In the genomic region with DNA sequence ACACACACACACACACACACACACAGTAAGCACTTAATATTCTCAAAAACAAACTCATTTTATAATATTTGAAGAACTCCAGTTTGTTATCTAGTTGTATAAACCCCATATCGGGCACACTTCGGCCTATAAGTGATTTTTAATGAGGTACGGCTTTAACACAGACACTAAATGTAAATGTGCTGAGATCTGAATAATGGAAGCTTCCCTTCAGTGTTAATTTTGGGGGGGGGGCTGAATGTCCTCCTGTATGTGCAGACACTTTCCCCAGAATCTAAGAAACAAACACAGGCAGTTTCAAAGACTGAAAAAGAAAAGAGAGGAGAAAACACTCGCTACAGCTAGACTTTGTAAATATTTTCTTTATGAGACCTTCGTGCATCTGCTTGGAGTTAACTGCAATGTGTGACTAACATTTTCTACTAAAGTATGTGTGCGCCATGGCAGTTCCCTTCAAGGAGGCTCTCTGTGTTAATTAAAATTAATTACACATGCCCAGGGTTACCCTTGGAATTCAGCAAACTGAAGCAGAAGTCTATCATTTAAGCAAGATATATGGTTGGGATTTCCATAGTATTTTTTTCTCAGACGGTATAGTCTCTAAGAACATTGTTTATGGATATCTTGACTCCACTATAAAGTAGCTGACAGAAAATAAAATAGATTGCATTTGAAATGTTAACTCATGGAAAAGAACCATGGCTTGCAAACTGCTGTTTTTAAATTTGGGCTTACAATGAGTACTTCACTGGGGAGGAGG, we compare ENCODE assay signal across 17 mouse cellular contexts.
DNase-seq lines count a peak whose midpoint lies in the region; ATAC-seq and TF ChIP-seq lines count a peak whose summit lies in the region.
"Had no signal": no experiment of that assay in that cellular context is flagged by ENCODE, and none has a peak within 500 bp of the region (broad histone marks: within the 10 kb centered on the region; RNA-seq: fewer than 3 reads in every experiment).

No protein-coding gene starts in this region.

- peak overlapping the region; percentile 66 for H3K27ac ChIP-seq in kidney, embryonic 15.5 days
- peak overlapping the region; percentile 43 for H3K27ac ChIP-seq in limb, embryonic 11.5 days (replicated peaks; ENCODE audit: low read depth, low read length)
- H3K27ac ChIP-seq: hindbrain, embryonic 15.5 days had no signal

- H3K4me1 ChIP-seq in kidney, embryonic 15.5 days: peaks cover 6% of the 10 kb centered on the region
- peaks cover 13% of the 10 kb centered on the region for H3K4me1 ChIP-seq in limb, embryonic 11.5 days (ENCODE audit: control insufficient read depth, insufficient read depth, low read length)
- H3K4me1 ChIP-seq: hindbrain, embryonic 15.5 days had no signal

- H3K4me2 ChIP-seq in kidney, embryonic 15.5 days: no peak overlapping the region
- H3K4me2 ChIP-seq in limb, embryonic 11.5 days (ENCODE audit: low read depth, severe bottlenecking): no peak overlapping the region
- H3K4me2 ChIP-seq: heart, embryonic 11.5 days; hindbrain, embryonic 15.5 days had no signal

- no peak for TF ChIP-seq POLR2A in brain, embryonic 14.5 days (IDR thresholded peaks at IDR 0.05; ENCODE audit: borderline replicate concordance, extremely low read depth, insufficient read depth, insufficient read length, poor library complexity, severe bottlenecking)

- no peaks in the 10 kb centered on the region for H3K36me3 ChIP-seq in kidney, embryonic 15.5 days
- H3K36me3 ChIP-seq in limb, embryonic 11.5 days (ENCODE audit: control insufficient read depth, insufficient read depth, low read length): no peaks in the 10 kb centered on the region
- H3K36me3 ChIP-seq: hindbrain, embryonic 15.5 days had no signal

- no peaks in the 10 kb centered on the region for H3K27me3 ChIP-seq in kidney, embryonic 15.5 days
- H3K27me3 ChIP-seq in limb, embryonic 11.5 days (ENCODE audit: control insufficient read depth, insufficient read depth, low read length): no peaks in the 10 kb centered on the region
- H3K27me3 ChIP-seq: CH12.LX; hindbrain, embryonic 15.5 days had no signal

- no peak overlapping the region for H3K4me3 ChIP-seq in kidney, embryonic 15.5 days (replicated peaks)
- no peak overlapping the region for H3K4me3 ChIP-seq in limb, embryonic 11.5 days (ENCODE audit: low read depth, low read length)
- H3K4me3 ChIP-seq: hindbrain, embryonic 15.5 days had no signal

- 39% methylated on average over 7 of the region's 7 CpGs for WGBS in kidney, embryonic 15.5 days
- 24% methylated on average over 7 of the region's 7 CpGs for WGBS in limb, embryonic 11.5 days

- no peak for TF ChIP-seq CTCF in brain, embryonic 14.5 days (IDR thresholded peaks at IDR 0.05; ENCODE audit: borderline replicate concordance, extremely low read depth, insufficient read depth, insufficient read length)

- H3K9me3 ChIP-seq in kidney, embryonic 15.5 days (replicated peaks): no peaks in the 10 kb centered on the region
- no peaks in the 10 kb centered on the region for H3K9me3 ChIP-seq in limb, embryonic 11.5 days (ENCODE audit: control insufficient read depth, low read length)
- H3K9me3 ChIP-seq: hindbrain, embryonic 15.5 days had no signal

- DNase-seq in embryo, embryonic 10 days (ENCODE audit: low spot score): peak; percentile 34
- DNase-seq in embryo, embryonic 11 days: no peak
- DNase-seq in kidney, postnatal 36 days: no peak
- peak; percentile 40 for DNase-seq in brain, embryonic 14.5 days (ENCODE audit: low read depth)
- no peak for DNase-seq in limb, embryonic 11.5 days (ENCODE audit: low spot score)
- DNase-seq in layer of hippocampus, postnatal 10 days (ENCODE audit: low spot score in 2 of 2): no peak
- no peak for DNase-seq in layer of hippocampus, adult 11-12 months (ENCODE audit: low spot score)
- DNase-seq: adrenal gland, postnatal 25 days; cerebellum, adult 9-11 months; kidney, postnatal 10 days; layer of hippocampus, postnatal 36 days; lung, adult 18-20 months; thymus, postnatal 14 days had no signal

- no peak overlapping the region for H3K9ac ChIP-seq in kidney, embryonic 15.5 days
- H3K9ac ChIP-seq in limb, embryonic 11.5 days (ENCODE audit: low read length): no peak overlapping the region
- H3K9ac ChIP-seq: hindbrain, embryonic 15.5 days had no signal

- ATAC-seq in kidney, embryonic 15.5 days (replicated peaks; ENCODE audit: low FRiP score): peak; percentile 40; the same call in 1 of the 2 replicates
- ATAC-seq in limb, embryonic 11.5 days (ENCODE audit: insufficient number of reproducible peaks, low FRiP score, low TSS enrichment, low read depth): no peak

Comparison
In these comparisons a context has a peak if more than half of its experiments do, and no peak if none do; other contexts are left out.
1. DNase-seq: peak in embryo, embryonic 10 days (single experiment) and brain, embryonic 14.5 days (single experiment); none in embryo, embryonic 11 days (single experiment), kidney, postnatal 36 days (0 of 2), limb, embryonic 11.5 days (single experiment), layer of hippocampus, postnatal 10 days (0 of 2) and layer of hippocampus, adult 11-12 months (single experiment).